Mouse (Mus musculus) heart, adult 11 months (tissue): ENCODE results near the gene Olfr520.
A peak's percentile ranks its signal among the peaks of the same experiment; 100 is the strongest.

Experiments
- DNase-seq: peaks from one replicate; pipeline ENCODE4 v3.0.0; 2022

Olfr520 gene

GRCm38 (mm10) chr7:99712431-99712830, 17.6 kb upstream of the Olfr520 start:
- peak; percentile 86 for DNase-seq

- DNase-seq = no peak
Measured at GRCm38 (mm10) chr7:99716536-99716935, 13.5 kb upstream of the Olfr520 start.

GRCm38 (mm10) chr7:99734612-99735011, 4.5 kb downstream of the Olfr520 start:
- DNase-seq = peak; percentile 96

GRCm38 (mm10) chr7:99735491-99735890, 5.4 kb downstream of the Olfr520 start:
- DNase-seq = peak; percentile 90

- DNase-seq = peak; percentile 64
Measured at GRCm38 (mm10) chr7:99739276-99739675, 9.2 kb downstream of the Olfr520 start.

GRCm38 (mm10) chr7:99763207-99763606, 33.1 kb downstream of the Olfr520 start, which contains the start of gene Olfr521:
Gene Olfr521 (plus strand): TSS chr7:99763507.
- DNase-seq = no peak

- DNase-seq = peak; percentile 92
Measured at GRCm38 (mm10) chr7:99781385-99781784, 51.3 kb downstream of the Olfr520 start.

GRCm38 (mm10) chr7:99781916-99782315, 51.8 kb downstream of the Olfr520 start:
- DNase-seq = peak; percentile 90

GRCm38 (mm10) chr7:99783421-99783820, 53.3 kb downstream of the Olfr520 start:
- DNase-seq = no peak

- DNase-seq = peak; percentile 49
Measured at GRCm38 (mm10) chr7:99785553-99785952, 55.5 kb downstream of the Olfr520 start.
